Mouse (Mus musculus) C2C12 (cell line): ENCODE data around the gene Sdad1.

Source experiments
- CTCF ChIP-seq: IDR thresholded peaks from one replicate; pipeline ENCODE4 v1.5.1; 2011; ENCODE audit not compliant: control insufficient read depth, insufficient read depth, insufficient read length
- USF1 ChIP-seq: IDR thresholded peaks from one replicate; pipeline ENCODE4 v1.6.1; 2011; ENCODE audit warnings: low read depth, mild to moderate bottlenecking, control low read depth, moderate library complexity

DNA sequence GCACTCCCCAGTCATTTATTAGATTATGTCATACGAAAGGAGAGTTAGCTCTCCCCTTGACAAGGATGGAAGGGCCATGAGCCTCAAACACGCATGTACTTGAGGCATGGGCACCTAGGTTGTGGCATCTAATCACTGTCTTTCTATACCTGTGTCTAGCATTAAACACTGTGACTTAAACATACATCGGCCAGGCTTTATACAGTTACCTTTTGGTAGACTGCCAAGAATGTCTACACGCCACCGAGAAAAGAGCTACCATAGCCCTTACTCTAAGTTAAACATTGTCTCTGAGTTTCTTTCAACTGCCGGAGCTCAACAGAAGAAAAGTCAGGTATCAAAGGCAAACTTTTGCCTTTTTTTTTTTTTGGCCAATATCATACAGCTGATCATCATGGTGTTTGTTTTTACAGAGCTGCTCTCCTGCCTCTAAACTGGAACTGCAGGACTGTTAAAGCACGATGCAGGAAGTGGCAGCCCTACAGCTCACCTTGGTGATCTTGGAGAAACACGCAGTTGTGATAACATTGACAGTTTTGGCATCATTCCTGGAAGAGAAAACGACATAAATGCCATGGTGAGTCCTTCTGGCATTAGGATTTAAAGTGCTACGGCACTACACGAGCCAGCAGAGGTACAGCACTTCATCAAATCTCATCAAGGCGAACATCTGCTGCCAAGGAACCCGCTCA lies 8.0 kb downstream of the Sdad1 start:
- no peak for TF ChIP-seq CTCF
- TF ChIP-seq USF1, result no peak
